Mouse (Mus musculus) cortical plate, adult 2 months (tissue): Measurements from ENCODE around the gene 4931422A03Rik.

Experiments
- CTCF ChIP-seq: fragments of 200-500 bp; IDR thresholded peaks from 2 replicates; pipeline ENCODE4 v1.5.1; 2011; ENCODE audit warnings: mild to moderate bottlenecking, control low read depth, low read length; ENCODE audit not compliant: insufficient read depth; ENCODE audit errors: extremely low read depth
- POLR2A ChIP-seq: fragments of 200-500 bp; IDR thresholded peaks from 2 replicates; pipeline ENCODE4 v1.6.1; 2011; ENCODE audit warnings: mild to moderate bottlenecking, low read length, control low read depth; ENCODE audit not compliant: insufficient read depth; ENCODE audit errors: extremely low read depth

DNA sequence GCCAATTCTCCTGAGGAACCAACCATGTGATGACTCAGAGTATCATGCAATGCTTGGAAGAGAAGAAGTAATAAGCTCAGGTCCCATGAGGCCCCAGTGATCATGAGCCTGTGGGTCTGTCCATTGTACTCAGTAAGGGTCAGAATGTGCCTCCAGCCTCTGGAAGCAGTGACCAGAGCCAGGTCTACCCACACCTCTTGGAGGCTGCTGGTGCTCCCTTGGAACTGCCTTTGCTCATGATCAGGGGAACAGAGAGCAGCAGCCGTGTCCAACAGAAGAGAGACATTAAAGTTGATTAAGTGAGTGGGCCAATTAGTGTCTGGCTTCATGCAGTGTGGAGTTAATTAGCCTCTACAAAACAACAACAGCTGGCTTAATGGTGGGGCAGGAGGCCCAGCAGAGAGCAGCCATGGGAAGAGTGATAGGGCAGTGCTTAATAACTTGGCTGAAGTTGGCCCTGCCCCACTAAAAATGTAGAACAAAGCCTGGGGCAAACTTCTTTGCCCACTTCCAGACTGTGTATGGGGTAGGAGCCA, 100.5 kb downstream of the 4931422A03Rik start:
- TF ChIP-seq CTCF (no peak), POLR2A (no peak)
